Mouse (Mus musculus) bone marrow, adult 2 months (tissue): ENCODE measurements around the gene Wfdc13.

Experiments
- CTCF ChIP-seq: fragments of 200-500 bp; IDR thresholded peaks from 2 replicates; pipeline ENCODE4 v1.5.1; 2011; ENCODE audit warnings: low read length, control low read depth; ENCODE audit not compliant: control insufficient read depth, insufficient read depth
- POLR2A ChIP-seq: fragments of 200-500 bp; IDR thresholded peaks from 2 replicates; pipeline ENCODE4 v1.6.1; 2011; ENCODE audit warnings: low read depth, mild to moderate bottlenecking, control low read depth, low read length, borderline replicate concordance; ENCODE audit not compliant: control insufficient read depth

GRCm38 (mm10) chr2:164733259-164733658 lies 48.4 kb downstream of the Wfdc13 start:
- TF ChIP-seq CTCF, result no peak
- no peak for TF ChIP-seq POLR2A
